Mouse (Mus musculus) CH12.LX (cell line): ENCODE measurements around the gene Fhl2. TPM values are rescaled to one million over a fixed set of nuclear protein-coding genes. Genes with fewer than 3 reads are reported as not detected.

Experiments
- DNase-seq: peaks from one replicate; pipeline ENCODE4 v3.0.0-alpha.2; 2013; ENCODE audit errors: extremely low read depth
- H3K27ac ChIP-seq: 2 replicates; pipeline ENCODE4 v1.5.1; 2012; ENCODE audit warnings: low read depth, mild to moderate bottlenecking, control low read depth, moderate library complexity; ENCODE audit not compliant: insufficient read depth
- H3K27me3 ChIP-seq: replicated peaks from 2 replicates; pipeline ENCODE3; 2012; ENCODE audit warnings: inconsistent platforms
- H3K36me3 ChIP-seq, 2 experiments: replicated peaks in 1 of 2; 2 replicates each; pipeline versions ENCODE3 to v1.6.1; 2012; ENCODE audit warnings: inconsistent platforms in 1 of 2, low read length in 1 of 2, mild to moderate bottlenecking in 1 of 2, mixed read lengths in 1 of 2, moderate library complexity in 1 of 2; ENCODE audit not compliant: control insufficient read depth in 1 of 2, insufficient read depth in 1 of 2
- H3K4me1 ChIP-seq, 2 experiments: 2 replicates each; pipeline ENCODE4 v1.6.1; 2012; ENCODE audit warnings: inconsistent platforms in 1 of 2, moderate library complexity in 1 of 2; ENCODE audit not compliant: insufficient read depth in 2 of 2, control insufficient read depth in 1 of 2
- H3K4me2 ChIP-seq: 2 replicates; pipeline ENCODE4 v1.6.1; 2012; ENCODE audit warnings: low read depth, mild to moderate bottlenecking, control low read depth; ENCODE audit not compliant: poor library complexity, insufficient read depth, severe bottlenecking
- H3K4me3 ChIP-seq, 3 experiments: fragments of 150-350 bp in 1 of 3; sonication (generic) in 1 of 3; replicated peaks in 1 of 3; 2 replicates each; pipeline versions ENCODE3 to v1.5.1; 2011 to 2012; ENCODE audit warnings: low read depth in 2 of 3, low read length in 2 of 3, mild to moderate bottlenecking in 2 of 3, moderate library complexity in 2 of 3, control low read depth in 1 of 3, improper control_type of control experiment in 1 of 3, inconsistent platforms in 1 of 3, mixed read lengths in 1 of 3; ENCODE audit not compliant: poor library complexity in 1 of 3
- H3K79me2 ChIP-seq: replicated peaks from 2 replicates; pipeline ENCODE4 v1.6.1; 2012; ENCODE audit warnings: mild to moderate bottlenecking, moderate library complexity; ENCODE audit not compliant: control insufficient read depth, poor library complexity, insufficient read depth, severe bottlenecking; ENCODE audit errors: extremely low read depth
- H3K9ac ChIP-seq: 2 replicates; pipeline ENCODE4 v1.6.1; 2012; ENCODE audit warnings: low read depth, mild to moderate bottlenecking, control low read depth, moderate library complexity; ENCODE audit not compliant: insufficient read depth
- H3K9me3 ChIP-seq: replicated peaks from 2 replicates; pipeline ENCODE3; 2012; ENCODE audit warnings: low read length, inconsistent platforms, mixed read lengths
- BHLHE40 ChIP-seq: IDR thresholded peaks from 2 replicates; pipeline ENCODE4 v1.6.1; 2011; ENCODE audit warnings: mild to moderate bottlenecking, low read depth, low read length, improper control_type of control experiment
- CHD2 ChIP-seq: IDR thresholded peaks from 2 replicates; pipeline ENCODE4 v1.6.1; 2011; ENCODE audit warnings: low read length, improper control_type of control experiment
- CTCF ChIP-seq, 2 experiments: IDR thresholded peaks in 1 of 2; conservative IDR thresholded peaks in 1 of 2; 2 replicates each; pipeline ENCODE4 v1.5.1; 2011 to 2012; ENCODE audit warnings: low read depth in 2 of 2, low read length in 2 of 2, improper control_type of control experiment in 1 of 2, inconsistent platforms in 1 of 2, mild to moderate bottlenecking in 1 of 2, moderate library complexity in 1 of 2
- EP300 ChIP-seq: IDR thresholded peaks from 2 replicates; pipeline ENCODE4 v1.6.1; 2011; ENCODE audit warnings: low read length, improper control_type of control experiment
- IRF4 ChIP-seq: IDR thresholded peaks from 2 replicates; pipeline ENCODE4 v1.6.1; 2014; ENCODE audit warnings: low read depth, mild to moderate bottlenecking, inconsistent platforms, low read length, improper control_type of control experiment
- MAFK ChIP-seq: IDR thresholded peaks from 2 replicates; pipeline ENCODE4 v1.6.1; 2011; ENCODE audit warnings: low read length, improper control_type of control experiment; ENCODE audit not compliant: insufficient replicate concordance
- NELFE ChIP-seq: IDR thresholded peaks from 2 replicates; pipeline ENCODE4 v1.6.1; 2011; ENCODE audit warnings: low read depth, low read length, improper control_type of control experiment
- NRF1 ChIP-seq: IDR thresholded peaks from 2 replicates; pipeline ENCODE4 v1.6.1; 2014; ENCODE audit warnings: low read depth, mild to moderate bottlenecking, inconsistent platforms, low read length, improper control_type of control experiment, moderate library complexity
- PAX5 ChIP-seq: IDR thresholded peaks from 2 replicates; pipeline ENCODE4 v1.6.1; 2012; ENCODE audit warnings: low read length, inconsistent platforms, mixed read lengths
- RAD21 ChIP-seq: IDR thresholded peaks from 2 replicates; pipeline ENCODE4 v1.6.1; 2011; ENCODE audit warnings: low read depth, mild to moderate bottlenecking, low read length, improper control_type of control experiment, moderate library complexity
- RCOR1 ChIP-seq: conservative IDR thresholded peaks from 2 replicates; pipeline ENCODE4 v1.6.1; 2012; ENCODE audit warnings: low read depth, mild to moderate bottlenecking, inconsistent platforms, low read length, improper control_type of control experiment
- SIN3A ChIP-seq: IDR thresholded peaks from 2 replicates; pipeline ENCODE4 v1.6.1; 2012; ENCODE audit warnings: low read length, improper control_type of control experiment, inconsistent platforms
- TBP ChIP-seq: conservative IDR thresholded peaks from 2 replicates; pipeline ENCODE4 v1.6.1; 2011; ENCODE audit warnings: low read depth, low read length, improper control_type of control experiment
- UBTF ChIP-seq: IDR thresholded peaks from 2 replicates; pipeline ENCODE4 v1.6.1; 2012; ENCODE audit warnings: low read depth, mild to moderate bottlenecking, inconsistent platforms, low read length, improper control_type of control experiment, moderate library complexity
- USF1 ChIP-seq: IDR thresholded peaks from 2 replicates; pipeline ENCODE4 v1.6.1; 2014; ENCODE audit warnings: low read depth, mild to moderate bottlenecking, inconsistent platforms, low read length, improper control_type of control experiment
- ZMIZ1 ChIP-seq: IDR thresholded peaks from 2 replicates; pipeline ENCODE4 v1.6.1; 2012; ENCODE audit warnings: low read depth, mild to moderate bottlenecking, inconsistent platforms, low read length, improper control_type of control experiment
- dilution Hi-C: fragments of 300-500 bp; cut with MboI; formaldehyde crosslinking; loops from 2 replicates; pipeline ENCODE4 v1.14.3; 2020; ENCODE audit warnings: low sequenced_read_pairs; ENCODE audit not compliant: extremely low pct_unique_long_range_greater_than_20kb, extremely low pct_ligation_motif_present
- in situ Hi-C: fragments of 300-500 bp; cut with MboI; formaldehyde crosslinking; loops from 3 replicates; pipeline ENCODE4 v1.14.3; 2019; ENCODE audit warnings: low sequenced_read_pairs, low pct_ligation_motif_present, low pct_unique_long_range_greater_than_20kb, mixed read lengths
- polyA plus RNA-seq: library from polyadenylated mRNA; unstranded; fragments of >175 nt; gene quantifications from 2 replicates; pipeline ENCODE4 v1.2.1, GENCODE M21; 2012; ENCODE audit warnings: low read depth; ENCODE audit not compliant: insufficient read length
- total RNA-seq, 2 experiments: library from RNA; depleted of rRNA; stranded (reverse); fragments of 300-350 nt in 1 of 2; fragments of >200 nt in 1 of 2; gene quantifications; 2 replicates each; pipeline ENCODE4 v1.2.3; 2012 to 2014

The Fhl2 gene
- total and polyA plus RNA-seq, 3 experiments, result 0.13 to 0.21 (median 0.14) TPM

DNA sequence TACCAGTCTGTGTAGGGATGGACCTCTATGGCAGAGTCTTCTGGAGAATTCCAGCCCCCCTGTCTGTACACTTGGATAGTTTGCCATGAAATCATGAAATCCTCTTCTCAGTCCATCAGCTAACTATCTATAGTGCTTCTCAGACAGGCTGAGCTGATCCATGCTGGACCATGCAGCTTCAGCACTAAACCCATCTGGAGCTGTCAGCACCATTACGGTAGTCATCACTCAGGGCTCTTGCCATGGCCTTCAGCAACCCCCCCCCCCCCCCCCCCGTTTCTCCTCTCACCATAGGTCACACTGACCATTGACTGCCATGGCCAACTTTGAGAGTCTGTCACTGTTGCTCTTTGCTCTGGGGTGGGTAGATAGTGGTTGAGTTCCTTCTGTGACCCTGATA lies 5.0 kb upstream of the Fhl2 start:
- dilution Hi-C loops (no loop called here), in situ Hi-C loops (no loop called here)
- Histone ChIP-seq H3K4me3 (no peak overlapping the region), H3K9ac (no peak overlapping the region), H3K27me3 (no peaks in the 10 kb centered on the region), H3K27ac (no peak overlapping the region), H3K36me3 (no peaks in the 10 kb centered on the region), H3K79me2 (no peaks in the 10 kb centered on the region), H3K4me2 (no peak overlapping the region), H3K9me3 (peaks cover 3% of the 10 kb centered on the region), H3K4me1 (peaks cover 6 to 13% of the 10 kb centered on the region in 2 experiments; a peak in 3 of 4 replicates)
- no peak for TF ChIP-seq ZMIZ1
- TF ChIP-seq UBTF, result no peak
- TF ChIP-seq CTCF (conservative IDR thresholded peaks at IDR 0.05 in 1 of 2, IDR thresholded peaks at IDR 0.05 in 1 of 2; ENCODE audit: low read depth in 2 of 2, low read length in 2 of 2), result no peak
- no peak for TF ChIP-seq RAD21
- TF ChIP-seq EP300, result no peak
- TF ChIP-seq CHD2, result no peak
- no peak for TF ChIP-seq TBP
- TF ChIP-seq MAFK, result no peak
- no peak for TF ChIP-seq NRF1
- TF ChIP-seq IRF4, result no peak
- TF ChIP-seq PAX5, result no peak
- no peak for DNase-seq

DNA sequence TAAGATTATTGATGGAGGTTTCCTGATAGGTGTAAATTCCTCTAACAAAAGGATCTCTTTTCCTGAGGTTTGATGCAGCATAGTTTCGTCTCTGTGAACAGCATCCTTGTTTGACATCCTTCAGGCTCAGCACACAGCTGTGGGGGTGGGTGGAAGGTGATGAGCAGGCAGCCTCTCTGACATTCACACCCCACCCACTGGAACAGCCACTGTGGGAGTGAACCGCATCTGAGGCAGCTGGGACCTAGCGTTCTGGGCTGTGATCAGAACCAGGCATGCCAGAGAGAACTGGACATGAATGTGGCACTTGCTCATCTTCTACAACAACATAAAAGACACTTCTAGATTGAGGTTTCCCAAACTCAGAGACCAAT lies 3.1 kb upstream of the Fhl2 start:
- dilution Hi-C loops, result no loop called here
- Histone ChIP-seq H3K4me2 (no peak overlapping the region), H3K4me1 (peaks cover 6 to 13% of the 10 kb centered on the region in 2 experiments; a peak in 3 of 4 replicates)

DNA sequence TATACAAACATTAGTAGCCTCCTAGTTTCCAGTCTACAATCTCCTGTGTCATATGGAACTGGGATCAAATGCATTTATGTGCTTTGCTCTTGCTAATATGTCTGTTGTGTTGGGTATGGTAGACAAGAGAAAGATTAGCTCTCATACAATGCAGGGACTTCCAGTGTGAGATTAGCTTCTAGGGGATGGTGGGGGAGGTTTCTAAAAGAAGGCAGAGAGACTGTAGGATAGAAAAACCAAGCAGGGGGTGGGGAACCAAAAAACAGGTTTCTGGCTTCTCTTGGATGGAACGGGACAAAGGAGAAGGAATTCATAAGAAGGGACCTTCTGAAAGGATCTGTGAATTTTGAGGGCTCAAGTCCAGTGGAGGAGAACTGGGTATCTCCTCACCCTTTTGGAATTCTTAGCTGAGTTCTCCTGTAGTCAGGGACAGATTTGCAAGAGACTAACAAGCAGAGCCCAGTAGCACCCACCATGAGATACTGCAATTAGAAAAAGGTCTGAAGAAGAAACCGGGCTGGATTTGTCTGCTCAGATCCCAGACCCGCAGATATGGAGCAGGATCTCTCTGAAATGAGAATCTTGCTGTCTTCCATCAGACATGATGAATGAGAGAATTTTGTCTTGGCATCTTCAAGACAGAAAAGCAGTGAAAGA lies 2.6 kb upstream of the Fhl2 start:
- dilution Hi-C loops, result no loop called here
- Histone ChIP-seq H3K27ac (no peak overlapping the region), H3K4me2 (no peak overlapping the region), H3K79me2 (no peaks in the 10 kb centered on the region), H3K4me1 (peaks cover 6 to 13% of the 10 kb centered on the region in 2 experiments; a peak in 3 of 4 replicates), H3K9me3 (peaks cover 3% of the 10 kb centered on the region), H3K36me3 (no peaks in the 10 kb centered on the region), H3K27me3 (no peaks in the 10 kb centered on the region), H3K9ac (no peak overlapping the region), H3K4me3 (no peak overlapping the region)
- DNase-seq, result no peak
- TF ChIP-seq RAD21 (no peak), BHLHE40 (no peak), NELFE (no peak)
- in situ Hi-C loops, result no loop called here

More for the DNA sequence above, 3.1 kb upstream of the Fhl2 start:
- Histone ChIP-seq H3K9ac (no peak overlapping the region), H3K4me3 (no peak overlapping the region), H3K9me3 (peaks cover 3% of the 10 kb centered on the region), H3K36me3 (no peaks in the 10 kb centered on the region), H3K79me2 (no peaks in the 10 kb centered on the region), H3K27me3 (no peaks in the 10 kb centered on the region), H3K27ac (no peak overlapping the region)
- TF ChIP-seq USF1, result no peak
- no peak for TF ChIP-seq RCOR1
- no peak for TF ChIP-seq SIN3A
- DNase-seq, result no peak
- in situ Hi-C loops, result no loop called here
